Mouse (Mus musculus): ENCODE measurements around the gene Ptrh1.

DNA sequence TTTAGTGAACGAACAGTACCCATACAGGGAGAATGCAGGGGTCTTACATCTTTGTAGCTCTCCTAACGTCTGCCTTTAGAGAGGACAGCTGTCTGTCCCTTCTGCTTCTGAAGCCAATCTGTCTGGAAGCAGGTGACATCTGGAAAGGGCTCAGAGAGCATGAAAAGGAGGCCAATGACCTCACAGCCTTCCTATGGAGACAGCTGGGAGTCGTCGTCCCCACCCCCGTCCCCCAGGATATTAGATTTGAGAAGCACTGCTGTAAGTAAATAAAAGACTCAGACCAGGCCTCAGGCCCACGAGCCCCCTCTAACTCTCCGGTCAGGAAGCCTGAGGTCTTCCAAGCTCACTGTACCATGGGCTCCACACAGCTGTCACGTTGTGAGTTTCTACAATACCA, 48.6 kb downstream of the Ptrh1 start:
- TF ChIP-seq CTCF (IDR thresholded peaks at IDR 0.05; ENCODE audit: control insufficient read depth, insufficient read depth, insufficient read length): no peak
- no peak for TF ChIP-seq MYOD1 (IDR thresholded peaks at IDR 0.05; ENCODE audit: control insufficient read depth, insufficient read length, low read depth)
- no peak for TF ChIP-seq MAX (IDR thresholded peaks at IDR 0.05)
